Mouse (Mus musculus) lung, embryonic 15.5 days (tissue): Measurements from ENCODE around the gene Rspry1. TPM values are rescaled to one million over a fixed set of nuclear protein-coding genes. Genes with fewer than 3 reads are reported as not detected.

Source experiments
- ATAC-seq: fragments of 200-750 bp; cut with Nextera tagmentation; 2 replicates; pipeline ENCODE4 v1.8.0; 2017; ENCODE audit warnings: moderate number of reproducible peaks, borderline replicate concordance; ENCODE audit not compliant: low FRiP score, low TSS enrichment; ENCODE audit errors: extremely low read depth
- H3K27ac ChIP-seq: fragments of 300-500 bp; sonication (generic); 2 replicates; pipeline ENCODE4 v1.5.1; 2015; ENCODE audit warnings: moderate library complexity, mild to moderate bottlenecking, inconsistent platforms
- H3K27me3 ChIP-seq: fragments of 300-500 bp; sonication (generic); 2 replicates; pipeline ENCODE4 v1.6.1; 2015; ENCODE audit warnings: inconsistent platforms
- H3K36me3 ChIP-seq: fragments of 300-500 bp; sonication (generic); 2 replicates; pipeline ENCODE4 v1.6.1; 2015; ENCODE audit warnings: inconsistent platforms
- H3K4me1 ChIP-seq: fragments of 300-500 bp; sonication (generic); 2 replicates; pipeline ENCODE4 v1.6.1; 2015; ENCODE audit warnings: inconsistent platforms
- H3K4me2 ChIP-seq: fragments of 300-500 bp; sonication (generic); 2 replicates; pipeline ENCODE4 v1.6.1; 2015; ENCODE audit warnings: inconsistent platforms, mild to moderate bottlenecking, moderate library complexity
- H3K4me3 ChIP-seq: fragments of 300-500 bp; sonication (generic); 2 replicates; pipeline ENCODE4 v1.5.1; 2015; ENCODE audit warnings: mild to moderate bottlenecking, inconsistent platforms
- H3K9ac ChIP-seq: fragments of 300-500 bp; sonication (generic); 2 replicates; pipeline ENCODE4 v1.6.1; 2015; ENCODE audit warnings: inconsistent platforms
- H3K9me3 ChIP-seq: fragments of 300-500 bp; sonication (generic); 2 replicates; pipeline ENCODE4 v1.6.1; 2016; ENCODE audit warnings: inconsistent platforms
- WGBS: fragments of 180-500 bp; shearing (Covaris S2); methylation state at CpG from one replicate; pipeline ENCODE4 v1.1.7; 2015; 5-methylcytosine and 5-hydroxymethylcytosine counted together
- polyA plus RNA-seq: library from polyadenylated mRNA; unstranded; fragments of >200 nt; fragmentation: Nextera tagmentation; extraction: Ambion mirVana; gene quantifications from 2 replicates; pipeline ENCODE4 v1.2.1, GENCODE M21; 2015

Rspry1 gene
- polyA plus RNA-seq, 1 experiment from 2014 or later = 35.2 TPM

GRCm38 (mm10) chr8:94574159-94574907, 27.4 kb upstream of the Rspry1 start:
- no peaks in the 10 kb centered on the region for H3K27me3 ChIP-seq
- H3K9ac ChIP-seq = no peak overlapping the region
- no peak overlapping the region for H3K4me2 ChIP-seq
- H3K4me1 ChIP-seq = no peaks in the 10 kb centered on the region
- H3K36me3 ChIP-seq = peaks cover 56% of the 10 kb centered on the region
- H3K4me3 ChIP-seq = no peak overlapping the region
- no peaks in the 10 kb centered on the region for H3K9me3 ChIP-seq
- ATAC-seq = no peak
- WGBS = 86% methylated on average over 16 of the region's 16 CpGs
- no peak overlapping the region for H3K27ac ChIP-seq

DNA sequence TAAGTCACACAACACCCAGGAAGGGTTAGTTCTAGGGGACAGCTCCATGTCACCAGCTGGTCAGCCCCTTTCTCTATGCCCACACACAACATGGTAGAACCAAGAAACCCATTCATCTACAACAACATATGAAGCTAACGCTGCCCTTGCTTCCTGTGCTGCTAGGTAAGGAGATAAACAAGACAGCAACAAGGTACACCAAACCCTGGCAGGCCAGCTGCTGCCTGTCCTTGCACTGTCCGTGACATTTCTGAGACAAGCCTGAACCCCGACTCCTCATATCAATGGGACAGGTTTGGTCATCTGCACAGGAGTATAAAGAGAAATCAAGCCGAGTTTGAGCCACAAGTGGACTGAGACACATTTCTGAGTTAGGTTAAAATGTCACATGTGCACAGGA, 26.6 kb upstream of the Rspry1 start:
- 91% methylated on average over 4 of the region's 4 CpGs for WGBS
- Histone ChIP-seq H3K4me2 (no peak overlapping the region), H3K9me3 (no peaks in the 10 kb centered on the region), H3K9ac (no peak overlapping the region), H3K27ac (no peak overlapping the region), H3K4me3 (no peak overlapping the region), H3K4me1 (no peaks in the 10 kb centered on the region), H3K36me3 (peaks cover 60% of the 10 kb centered on the region), H3K27me3 (no peaks in the 10 kb centered on the region)
- no peak for ATAC-seq

DNA sequence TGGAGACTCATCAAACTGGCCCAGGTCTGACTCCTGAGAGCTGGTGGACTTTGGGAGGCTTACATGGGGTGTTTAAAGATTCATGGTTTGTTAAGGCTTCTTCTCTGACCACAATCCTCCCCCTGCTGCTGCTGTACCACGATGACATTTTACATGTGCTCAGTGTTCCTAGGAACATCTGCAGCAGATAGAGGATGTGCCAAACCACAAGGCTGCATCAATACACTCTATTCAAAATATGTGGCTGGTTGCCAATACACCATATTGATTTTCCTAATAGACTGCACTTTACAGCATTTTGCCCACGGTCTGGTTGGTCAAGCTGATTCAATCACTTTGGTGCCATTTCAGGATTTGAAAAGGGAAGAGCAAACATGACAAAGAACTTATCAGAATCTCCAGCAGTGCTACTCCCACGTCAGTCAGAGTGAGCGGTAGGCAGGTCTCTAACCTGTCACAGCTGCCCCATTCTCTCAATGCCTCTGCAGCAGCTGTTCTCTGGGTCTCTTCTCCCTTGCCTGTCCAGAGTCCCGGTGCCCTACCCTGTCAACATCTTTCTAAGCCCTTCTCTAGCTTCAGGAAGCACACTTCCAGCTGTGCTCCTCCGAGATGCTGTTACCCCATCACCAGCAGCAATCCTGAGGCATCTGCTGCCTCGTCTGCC, 19.8 kb upstream of the Rspry1 start:
- H3K4me1 ChIP-seq = no peaks in the 10 kb centered on the region
- no peaks in the 10 kb centered on the region for H3K27me3 ChIP-seq
- ATAC-seq = no peak
- H3K4me3 ChIP-seq = no peak overlapping the region
- 84% methylated on average over 7 of the region's 7 CpGs for WGBS
- H3K36me3 ChIP-seq = peaks cover 66% of the 10 kb centered on the region
- no peak overlapping the region for H3K9ac ChIP-seq
- no peaks in the 10 kb centered on the region for H3K9me3 ChIP-seq
- H3K4me2 ChIP-seq = no peak overlapping the region
- H3K27ac ChIP-seq = no peak overlapping the region

GRCm38 (mm10) chr8:94582569-94582968, 19.2 kb upstream of the Rspry1 start:
- no peak for ATAC-seq
- Histone ChIP-seq H3K9ac (no peak overlapping the region), H3K4me3 (no peak overlapping the region), H3K36me3 (peaks cover 69% of the 10 kb centered on the region), H3K4me1 (no peaks in the 10 kb centered on the region), H3K27ac (no peak overlapping the region), H3K9me3 (no peaks in the 10 kb centered on the region), H3K27me3 (no peaks in the 10 kb centered on the region), H3K4me2 (no peak overlapping the region)
- WGBS = 91% methylated on average over 6 of the region's 6 CpGs

GRCm38 (mm10) chr8:94584238-94584817, 17.4 kb upstream of the Rspry1 start:
- Histone ChIP-seq H3K27ac (no peak overlapping the region), H3K27me3 (no peaks in the 10 kb centered on the region), H3K4me1 (no peaks in the 10 kb centered on the region), H3K4me3 (no peak overlapping the region), H3K9me3 (no peaks in the 10 kb centered on the region), H3K4me2 (no peak overlapping the region), H3K9ac (no peak overlapping the region), H3K36me3 (peaks cover 67% of the 10 kb centered on the region)
- 33% methylated on average over 4 of the region's 4 CpGs for WGBS
- no peak for ATAC-seq

DNA sequence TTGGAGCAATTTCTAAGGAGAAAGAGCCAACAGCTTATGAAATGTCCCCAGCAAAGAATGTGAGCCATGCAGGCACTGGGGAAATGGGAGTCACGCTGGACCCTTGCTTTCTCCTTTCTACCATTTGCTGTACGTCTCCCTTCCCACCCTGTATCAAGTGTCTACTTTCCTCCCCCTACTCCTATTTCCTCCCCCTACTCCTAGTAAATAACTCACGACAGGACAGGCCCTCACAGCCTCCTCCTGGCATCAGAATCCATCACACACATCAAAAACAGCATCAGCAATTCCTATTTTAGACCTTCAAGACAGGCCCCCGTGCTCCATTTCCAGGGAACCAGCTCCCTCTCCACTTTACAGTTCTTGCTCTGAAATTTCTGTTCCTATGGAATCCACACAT, 10.0 kb upstream of the Rspry1 start:
- ATAC-seq = no peak
- 70% methylated on average over 4 of the region's 4 CpGs for WGBS
- H3K27ac ChIP-seq = no peak overlapping the region

GRCm38 (mm10) chr8:94594211-94594610, 7.5 kb upstream of the Rspry1 start:
- 0 out of 2 replicates have a peak, but pooled peaks cover 6% of the 10 kb centered on the region for H3K36me3 ChIP-seq

More for the DNA sequence above, 10.0 kb upstream of the Rspry1 start:
- Histone ChIP-seq H3K9ac (no peak overlapping the region), H3K4me3 (no peak overlapping the region), H3K27me3 (no peaks in the 10 kb centered on the region), H3K4me2 (no peak overlapping the region), H3K4me1 (no peaks in the 10 kb centered on the region), H3K9me3 (no peaks in the 10 kb centered on the region), H3K36me3 (peaks cover 27% of the 10 kb centered on the region)

DNA sequence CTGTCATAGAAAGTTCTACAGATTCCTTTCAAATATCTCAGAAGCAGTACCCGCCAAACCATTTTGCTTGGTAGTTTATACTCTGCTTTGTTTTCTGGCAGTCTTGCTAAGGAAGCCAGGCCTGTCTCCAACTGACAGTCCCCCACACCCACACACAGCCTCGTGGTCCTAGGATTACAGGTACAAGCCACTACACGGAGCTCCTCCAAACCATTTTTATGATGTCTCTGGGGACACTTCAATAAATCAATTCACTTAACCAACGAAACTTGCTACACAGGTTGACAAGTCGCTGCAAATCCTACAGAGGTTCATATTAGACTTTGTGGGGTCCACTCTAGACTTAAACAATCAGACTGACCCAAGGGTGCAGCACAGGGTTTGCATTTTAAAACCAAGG, 1.3 kb upstream of the Rspry1 start:
- H3K27me3 ChIP-seq = no peaks in the 10 kb centered on the region
- WGBS = 17% methylated on average over 5 of the region's 5 CpGs
- peak overlapping the region; percentile 84 for H3K4me2 ChIP-seq
- peaks cover 20% of the 10 kb centered on the region for H3K4me1 ChIP-seq
- H3K27ac ChIP-seq = no peak overlapping the region
- peak overlapping the region; percentile 88 for H3K9ac ChIP-seq
- H3K36me3 ChIP-seq = no peaks in the 10 kb centered on the region
- H3K9me3 ChIP-seq = no peaks in the 10 kb centered on the region
- peak overlapping the region; percentile 95 for H3K4me3 ChIP-seq
- no peak for ATAC-seq

More at GRCm38 (mm10) chr8:94594211-94594610, 7.5 kb upstream of the Rspry1 start:
- ATAC-seq = no peak
- no peaks in the 10 kb centered on the region for H3K4me1 ChIP-seq
- WGBS = 39% methylated on average over 1 of the region's 1 CpGs
- no peaks in the 10 kb centered on the region for H3K9me3 ChIP-seq
- H3K4me3 ChIP-seq = no peak overlapping the region
- no peaks in the 10 kb centered on the region for H3K27me3 ChIP-seq
- no peak overlapping the region for H3K4me2 ChIP-seq
- H3K27ac ChIP-seq = no peak overlapping the region
- H3K9ac ChIP-seq = no peak overlapping the region

DNA sequence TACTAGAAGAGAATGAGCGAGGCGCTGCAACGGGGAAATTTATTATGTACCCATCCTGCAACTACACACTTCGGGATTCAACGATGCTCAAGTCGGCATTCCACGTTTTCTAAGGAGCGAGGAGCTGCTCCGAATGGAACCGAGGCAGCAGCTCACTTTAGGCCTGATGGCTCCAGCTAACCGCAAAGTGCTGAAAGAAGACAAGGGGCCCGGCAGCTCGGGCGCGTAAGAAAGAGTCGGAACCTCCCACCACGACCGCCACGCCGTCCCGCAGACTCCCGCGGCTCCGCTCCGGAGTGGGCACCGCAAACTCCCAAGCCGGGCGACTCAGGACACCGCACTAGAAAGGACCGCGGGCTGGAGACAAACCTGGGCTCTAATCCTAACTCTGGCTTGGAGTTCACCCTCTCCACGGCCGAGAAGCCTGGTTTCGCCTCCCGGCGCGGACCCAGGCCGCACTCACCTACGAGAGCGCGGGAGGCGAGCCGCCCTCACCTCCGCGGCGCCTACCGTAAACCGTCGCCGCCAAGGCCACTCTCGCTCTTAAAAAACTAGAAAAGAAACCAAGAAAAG, 617 bp upstream of the Rspry1 start:
- H3K27ac ChIP-seq = peak overlapping the region; percentile 85
- no peaks in the 10 kb centered on the region for H3K9me3 ChIP-seq
- H3K4me1 ChIP-seq = peaks cover 20% of the 10 kb centered on the region
- no peaks in the 10 kb centered on the region for H3K36me3 ChIP-seq
- peak overlapping the region; percentile 88 for H3K9ac ChIP-seq
- H3K27me3 ChIP-seq = no peaks in the 10 kb centered on the region
- peak overlapping the region; percentile 84 for H3K4me2 ChIP-seq
- ATAC-seq = peak; percentile 15
- WGBS = under 1% methylated on average over 51 of the region's 51 CpGs
- peak overlapping the region; percentile 95 for H3K4me3 ChIP-seq

DNA sequence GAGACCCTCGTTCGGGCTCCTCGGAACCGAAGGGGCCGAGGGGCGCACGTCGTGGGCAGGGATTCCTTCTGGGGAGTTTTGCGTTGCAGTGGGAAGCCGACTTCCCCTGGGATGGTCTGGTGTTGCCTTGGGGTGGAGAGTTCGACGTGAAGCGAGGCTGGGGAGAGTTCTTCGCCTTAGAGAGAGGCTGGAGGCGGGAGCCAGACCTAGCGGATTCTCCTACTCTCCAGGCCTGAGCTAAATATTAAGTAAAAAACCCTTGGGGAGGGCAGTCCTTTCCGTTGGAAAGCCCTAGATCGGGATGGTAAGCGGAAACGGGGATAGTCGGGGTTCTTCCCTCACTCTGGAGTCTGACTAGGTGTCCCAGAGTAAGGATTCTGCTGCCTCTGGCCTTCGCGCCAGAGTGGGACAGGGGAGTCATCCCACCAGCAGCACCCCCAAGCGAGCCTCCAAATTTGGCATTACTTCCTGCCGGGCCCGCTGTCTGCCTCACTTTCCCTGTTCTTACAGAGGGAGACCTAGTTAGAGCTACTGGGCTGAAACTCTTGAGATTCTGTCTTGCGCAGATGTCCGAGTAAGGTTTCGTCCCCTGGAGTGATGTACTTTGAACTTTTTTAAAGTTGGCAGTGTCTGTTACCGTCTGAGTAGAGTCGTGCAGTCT, 864 bp downstream of the Rspry1 start:
- Histone ChIP-seq H3K9me3 (no peaks in the 10 kb centered on the region), H3K9ac (peak overlapping the region; percentile 80), H3K4me3 (peak overlapping the region; percentile 95), H3K27me3 (no peaks in the 10 kb centered on the region), H3K4me2 (peak overlapping the region; percentile 82), H3K36me3 (0 out of 2 replicates have a peak, but pooled peaks cover 3% of the 10 kb centered on the region), H3K4me1 (peaks cover 20% of the 10 kb centered on the region), H3K27ac (peak overlapping the region; percentile 75)
- ATAC-seq = no peak
- under 1% methylated on average over 31 of the region's 31 CpGs for WGBS

- 0 out of 2 replicates have a peak, but pooled peaks cover 3% of the 10 kb centered on the region for H3K36me3 ChIP-seq
- no peak overlapping the region for H3K9ac ChIP-seq
- peaks cover 20% of the 10 kb centered on the region for H3K4me1 ChIP-seq
- no peaks in the 10 kb centered on the region for H3K9me3 ChIP-seq
- H3K4me2 ChIP-seq = no peak overlapping the region
- WGBS = 79% methylated on average over 2 of the region's 2 CpGs
- no peak for ATAC-seq
- H3K4me3 ChIP-seq = no peak overlapping the region
- no peak overlapping the region for H3K27ac ChIP-seq
- no peaks in the 10 kb centered on the region for H3K27me3 ChIP-seq
Measured at GRCm38 (mm10) chr8:94604030-94604429, 2.3 kb downstream of the Rspry1 start.
